Mouse (Mus musculus): ENCODE data around the gene Clstn3.
"Not testable (repeated sequence)": the region's sequence is repeated elsewhere in the genome, so short reads cannot be mapped to it uniquely, and the experiment has no call there.

The Clstn3 gene

DNA sequence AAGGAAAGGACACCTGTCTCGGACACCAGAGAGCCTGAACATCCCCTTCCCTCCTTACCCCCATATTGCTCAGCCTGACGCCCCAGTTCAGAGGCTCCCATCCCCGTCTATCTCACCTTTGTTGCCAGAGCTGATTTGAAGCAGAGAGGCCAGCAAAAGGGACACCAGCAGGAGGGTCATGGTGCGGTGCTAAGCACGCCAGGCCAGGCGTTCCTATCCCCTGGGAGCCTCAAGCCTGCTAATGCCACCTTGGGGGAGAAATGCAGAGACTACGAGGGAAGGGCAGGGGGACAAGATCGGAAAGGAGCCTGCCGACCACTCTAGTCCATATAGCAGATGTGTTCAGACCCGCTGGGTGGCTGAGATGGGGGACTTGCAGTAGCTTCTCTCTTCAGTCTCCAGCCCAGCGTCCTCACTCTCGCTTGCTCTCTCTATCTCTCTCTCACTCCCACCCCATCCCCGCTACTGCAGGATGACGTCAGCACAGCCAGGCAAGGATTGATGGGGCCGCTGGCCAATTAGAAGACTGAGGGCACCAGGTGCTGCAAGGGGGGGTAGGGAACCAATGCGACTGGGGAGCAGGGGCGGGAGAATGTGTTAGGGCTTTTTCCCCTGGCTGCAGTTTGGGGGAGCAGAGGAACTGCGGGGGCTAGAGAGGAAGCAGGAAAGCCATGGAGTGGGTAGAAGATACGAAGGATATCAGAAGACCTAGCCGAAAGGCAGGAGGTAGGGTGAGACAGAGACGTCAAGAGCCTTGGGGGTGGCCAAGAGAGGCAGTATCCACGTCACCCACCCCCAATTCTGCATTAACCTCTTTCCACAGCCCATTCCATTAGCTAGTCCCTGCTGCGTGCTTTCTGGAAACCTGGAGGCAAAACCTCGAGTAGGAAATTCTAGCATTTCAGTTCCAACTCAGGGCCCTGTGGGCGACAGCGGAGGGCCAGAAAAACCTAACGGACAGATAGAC, at the start of gene Clstn3:
Gene Clstn3, minus strand, starts transcription at position 490 of the 967 bp plus-strand sequence.
- DNase-seq, result peak; percentile 98

DNA sequence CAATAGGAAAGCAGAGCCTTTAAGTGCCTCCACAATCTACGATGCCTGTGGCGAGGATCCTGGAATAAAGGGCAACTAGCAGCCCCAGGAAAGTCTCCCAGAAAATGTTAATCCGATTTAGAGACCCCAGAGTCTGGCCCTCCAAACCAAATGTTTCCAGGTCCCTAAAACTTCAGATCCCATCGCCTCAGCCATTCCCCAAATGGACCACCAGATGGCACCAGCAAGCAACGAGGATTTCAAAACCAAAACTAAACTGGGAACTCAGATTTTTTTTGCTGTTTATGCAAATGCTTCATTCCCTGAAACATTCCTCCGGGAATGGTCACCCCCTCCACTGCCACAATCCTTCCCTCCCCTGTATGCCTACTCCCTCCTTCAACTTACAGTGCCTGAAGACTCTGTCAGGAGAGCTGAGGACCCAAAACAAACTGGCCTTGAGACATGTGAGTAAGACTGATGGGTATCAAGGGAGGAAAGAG, 47.8 kb upstream of the Clstn3 start, which contains the start of gene C1ra:
Gene C1ra, plus strand, starts transcription at position 51 of the 482 bp plus-strand sequence.
- peak; percentile 62 to 74 for DNase-seq

DNA sequence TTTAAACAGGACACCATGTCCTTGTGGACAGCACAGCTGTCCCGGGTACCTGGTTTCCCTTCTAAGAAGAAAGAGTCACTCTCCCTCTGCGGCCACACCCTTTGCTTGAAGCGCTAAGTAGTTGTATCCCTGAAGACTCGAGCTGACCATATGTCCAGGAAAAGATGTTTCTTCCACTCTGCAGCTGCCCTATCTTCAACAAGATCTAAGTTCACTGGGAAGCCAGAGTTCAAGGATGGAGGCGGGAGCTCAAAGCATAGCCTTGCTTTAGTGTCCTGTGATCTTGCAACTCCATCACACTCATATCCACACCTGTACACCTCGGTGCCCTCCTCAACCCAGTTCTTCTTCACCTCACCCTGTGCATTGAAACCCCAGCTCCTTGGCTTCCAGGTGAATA, 47.3 kb upstream of the Clstn3 start:
- DNase-seq, result no peak

DNA sequence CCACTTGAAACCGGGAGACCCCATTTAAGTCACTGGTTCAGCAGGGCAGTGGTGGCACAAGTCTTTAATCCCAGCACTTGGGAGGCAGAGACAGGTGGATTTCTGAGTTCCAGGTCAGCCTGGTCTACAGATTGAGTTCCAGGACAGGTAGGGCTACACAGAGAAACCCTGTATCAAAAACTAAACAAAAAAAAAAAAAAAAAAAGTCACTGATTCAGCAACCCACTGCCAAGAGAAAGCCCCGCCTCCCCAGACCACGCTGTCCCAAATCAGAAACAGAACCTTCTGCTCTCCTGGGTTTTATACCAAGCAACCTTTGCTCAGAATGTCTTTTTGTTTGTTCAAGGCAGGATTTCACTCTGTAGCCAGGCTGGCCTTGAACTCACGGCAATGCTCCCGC, 44.6 kb upstream of the Clstn3 start:
- DNase-seq, result not testable (repeated sequence)

DNA sequence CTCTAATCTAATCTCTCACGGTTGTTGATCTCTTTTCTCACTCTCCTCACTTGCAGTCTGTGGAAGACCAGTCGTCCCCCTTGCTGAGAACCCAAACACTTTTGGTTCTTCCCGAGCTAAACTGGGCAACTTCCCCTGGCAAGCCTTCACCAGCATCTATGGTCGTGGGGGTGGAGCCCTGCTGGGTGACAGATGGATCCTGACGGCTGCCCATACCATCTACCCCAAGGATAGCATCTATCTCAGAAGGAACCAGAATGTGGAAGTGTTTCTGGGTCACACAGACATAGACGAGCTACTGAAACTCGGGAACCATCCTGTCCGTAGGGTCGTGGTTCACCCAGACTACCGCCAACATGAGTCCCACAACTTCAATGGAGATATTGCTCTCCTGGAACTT, 43.7 kb upstream of the Clstn3 start:
- peak; percentile 21 to 42 for DNase-seq

DNA sequence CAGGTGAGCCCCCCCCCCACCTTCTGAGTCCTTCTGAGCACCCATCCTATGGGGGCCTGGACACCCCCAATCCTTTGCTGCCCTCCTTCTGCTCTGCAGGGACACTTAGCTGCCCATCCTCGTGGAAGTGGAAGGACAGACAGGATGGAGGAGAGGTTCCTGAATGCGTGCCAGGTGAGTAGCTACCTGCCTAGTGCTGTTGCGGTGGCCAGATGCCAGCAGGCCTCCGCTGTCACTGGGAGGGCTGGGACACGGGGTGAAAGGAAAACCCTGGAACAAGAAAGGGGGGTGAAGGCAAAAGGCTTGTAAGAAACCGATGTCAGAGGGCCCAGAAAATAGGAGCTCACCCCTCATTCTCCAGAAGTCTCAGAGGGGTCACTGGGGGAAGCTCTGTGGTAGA, 42.4 kb upstream of the Clstn3 start:
- peak in 1 of 2 experiments; percentile 17 for DNase-seq

DNA sequence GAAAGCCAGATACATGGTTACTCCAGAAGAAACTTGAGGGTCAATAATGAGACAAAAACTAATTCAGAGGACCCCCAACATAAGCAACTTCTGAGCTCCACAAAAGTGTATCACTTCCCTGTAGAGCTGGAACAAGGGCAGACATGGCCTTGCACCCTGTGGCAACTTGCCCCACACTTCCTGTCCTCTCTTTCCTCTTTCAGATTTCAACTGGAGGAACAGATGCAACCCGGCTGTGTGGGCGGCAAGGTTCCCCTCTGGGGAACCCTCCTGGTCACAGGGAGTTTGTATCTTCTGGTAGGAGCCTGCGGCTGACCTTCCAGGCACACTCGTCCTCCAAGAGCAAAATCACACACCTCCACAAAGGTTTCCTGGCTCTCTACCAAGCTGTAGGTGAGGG, 40.4 kb upstream of the Clstn3 start:
- DNase-seq, result no peak

DNA sequence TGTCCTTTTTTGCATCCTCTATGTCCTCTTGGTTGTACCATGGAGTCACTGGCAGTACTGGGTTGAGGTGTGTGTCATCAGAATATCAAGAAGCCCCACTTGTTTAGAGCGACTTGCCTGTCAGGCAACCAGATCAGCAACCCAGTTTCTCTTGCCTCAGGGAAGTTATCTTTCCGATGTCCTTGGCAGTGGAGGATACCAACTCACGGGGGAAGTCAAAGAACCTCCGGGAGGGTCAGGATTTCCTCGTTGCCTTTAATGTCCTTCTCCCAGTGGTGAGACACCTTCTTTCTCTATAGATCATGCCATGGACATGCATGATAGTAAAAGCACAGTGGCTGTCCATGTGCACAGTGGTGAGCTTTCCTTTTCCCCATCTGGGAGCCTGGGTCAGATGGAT, 37.4 kb upstream of the Clstn3 start:
- no peak for DNase-seq

DNA sequence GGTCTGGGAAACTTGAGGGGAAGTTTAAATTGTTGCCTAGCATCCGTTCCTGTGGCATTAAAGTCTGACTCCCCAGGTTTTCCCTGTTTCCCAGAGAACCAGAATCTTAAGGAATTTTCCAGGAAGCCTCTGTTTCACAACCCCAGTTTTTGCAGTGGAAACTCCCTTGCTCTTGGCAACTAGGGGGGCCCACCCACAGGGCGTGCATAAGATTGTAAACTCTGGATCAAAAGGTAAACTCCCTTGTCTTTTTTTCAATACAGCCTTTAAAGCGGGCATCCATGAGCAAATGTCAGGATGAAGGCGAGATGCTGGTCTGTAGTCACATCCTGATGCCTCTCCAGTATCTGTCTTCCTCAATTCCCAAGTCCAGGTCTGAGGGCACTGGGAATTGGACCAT, 36.9 kb upstream of the Clstn3 start:
- DNase-seq, result no peak

DNA sequence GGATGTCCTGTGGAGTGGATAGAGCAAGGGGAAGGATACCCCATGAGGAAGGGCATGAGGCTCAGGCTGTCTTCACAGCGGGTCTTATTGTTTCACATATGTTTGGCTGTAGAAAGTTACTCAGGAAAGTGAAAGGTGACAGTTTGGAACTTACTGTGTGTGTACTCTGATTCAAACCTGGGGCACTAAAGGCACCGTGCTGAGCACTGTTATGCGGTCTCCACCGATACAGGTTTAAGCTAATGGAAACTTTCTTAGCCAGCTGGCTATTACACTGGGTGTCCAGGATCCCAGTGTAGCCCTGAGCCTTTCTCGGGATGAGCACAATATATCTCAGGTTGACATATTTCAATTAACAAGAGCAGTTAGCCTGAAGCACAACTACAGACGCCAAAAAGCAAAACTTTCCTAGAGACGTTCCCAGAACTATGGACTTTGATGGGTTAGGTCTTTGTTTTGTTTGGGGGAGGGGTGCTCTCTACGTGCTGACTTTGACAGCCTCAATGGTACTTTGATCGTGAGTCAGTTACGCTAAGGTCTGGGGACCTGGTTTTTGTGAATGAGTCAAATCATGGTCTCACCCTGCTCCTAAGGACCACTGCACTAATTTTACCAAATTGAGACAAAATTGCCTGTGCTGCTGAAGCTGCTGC, 35.4 kb upstream of the Clstn3 start:
- no peak for DNase-seq

DNA sequence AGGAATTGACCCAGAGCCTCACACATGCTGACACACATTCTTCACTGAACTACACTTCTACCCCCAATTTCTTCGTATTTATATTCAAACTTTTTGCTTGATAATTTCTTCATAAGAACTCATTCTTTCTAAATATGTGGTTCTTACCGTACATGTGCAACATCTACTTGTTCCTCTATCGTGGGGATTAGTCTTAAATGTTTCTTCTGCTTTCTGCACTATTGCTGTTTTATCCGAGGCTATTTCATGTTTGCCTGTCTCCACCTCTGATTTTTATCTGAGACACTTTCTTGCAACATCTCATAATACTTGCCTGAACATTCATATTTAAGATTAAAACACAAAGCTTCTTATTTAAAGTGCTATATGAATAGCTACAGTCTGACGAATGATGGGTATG, 31.5 kb upstream of the Clstn3 start:
- no peak for DNase-seq

DNA sequence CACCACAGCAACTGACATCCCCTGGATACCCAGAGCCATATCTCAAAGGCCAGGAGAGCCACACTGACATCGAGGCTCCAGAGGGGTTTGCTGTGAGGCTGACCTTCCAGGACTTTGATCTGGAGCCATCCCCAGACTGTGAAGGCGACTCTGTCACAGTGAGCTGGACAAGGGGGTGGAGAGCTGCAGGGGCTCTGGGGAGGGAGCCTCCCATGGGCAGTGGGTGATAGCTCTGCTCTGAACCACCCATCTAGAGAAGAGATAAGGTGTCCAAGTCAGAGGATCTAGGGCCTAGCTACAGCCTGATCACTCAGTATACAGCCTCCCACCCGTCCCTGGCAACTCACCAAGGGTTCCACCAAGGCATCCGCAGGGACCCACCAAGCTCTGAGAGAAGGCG, 29.3 kb upstream of the Clstn3 start:
- DNase-seq, result no peak

DNA sequence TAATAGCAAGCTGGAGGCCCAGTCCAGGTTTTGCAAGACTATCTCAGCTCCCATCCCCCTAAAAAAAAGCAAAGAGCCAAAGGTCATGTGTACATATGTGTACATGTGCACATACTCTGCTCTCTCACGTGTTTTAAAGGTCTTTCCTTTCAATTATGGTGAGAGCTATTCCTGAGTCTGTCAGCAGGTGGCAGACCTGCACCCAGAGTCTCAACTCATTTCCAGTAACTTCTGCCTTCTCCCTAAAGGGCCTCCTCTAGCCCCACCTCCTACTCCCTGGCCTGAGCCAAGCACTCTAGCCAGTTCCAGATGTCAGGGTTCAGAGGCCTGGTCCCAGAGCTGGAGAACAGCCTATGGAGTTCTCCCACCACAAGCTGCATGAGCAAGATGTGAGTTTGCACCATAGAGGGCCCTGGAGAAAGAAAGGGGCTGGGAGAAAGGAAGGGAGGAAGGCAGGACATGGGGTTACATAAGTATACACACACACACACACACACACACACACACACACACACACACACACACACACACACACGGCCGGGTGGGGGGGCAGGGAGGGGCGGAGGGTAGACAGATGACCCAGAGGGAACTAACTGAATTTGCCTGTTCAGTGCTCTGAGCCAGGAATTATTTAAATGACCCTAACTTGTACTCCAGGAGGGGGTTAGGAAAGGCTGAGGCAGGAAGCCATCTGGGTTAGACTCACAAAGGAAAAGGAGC, 28.4 kb upstream of the Clstn3 start, which contains the start of gene C1rl:
Gene C1rl, plus strand, starts transcription at position 272 of the 720 bp plus-strand sequence.
- peak; percentile 74 to 75 for DNase-seq

DNA sequence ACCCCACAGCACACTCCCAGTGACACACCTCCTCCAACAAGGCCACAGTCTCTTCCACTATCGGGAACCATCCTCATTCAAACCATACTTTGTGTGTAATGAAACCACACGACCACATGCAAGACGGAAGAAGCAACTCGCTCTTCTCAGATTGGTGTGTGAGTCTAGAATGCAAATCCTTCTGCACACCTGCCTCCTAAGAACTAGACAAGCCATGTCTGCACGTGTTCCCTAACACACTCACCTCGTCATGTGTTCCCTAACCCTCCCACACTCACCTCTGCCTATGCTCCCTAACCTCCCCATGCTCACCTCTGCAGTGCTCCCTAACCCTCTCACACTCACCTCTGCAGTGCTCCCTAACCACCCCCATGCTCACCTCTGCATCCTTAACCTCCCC, 26.8 kb upstream of the Clstn3 start:
- DNase-seq, result no peak

DNA sequence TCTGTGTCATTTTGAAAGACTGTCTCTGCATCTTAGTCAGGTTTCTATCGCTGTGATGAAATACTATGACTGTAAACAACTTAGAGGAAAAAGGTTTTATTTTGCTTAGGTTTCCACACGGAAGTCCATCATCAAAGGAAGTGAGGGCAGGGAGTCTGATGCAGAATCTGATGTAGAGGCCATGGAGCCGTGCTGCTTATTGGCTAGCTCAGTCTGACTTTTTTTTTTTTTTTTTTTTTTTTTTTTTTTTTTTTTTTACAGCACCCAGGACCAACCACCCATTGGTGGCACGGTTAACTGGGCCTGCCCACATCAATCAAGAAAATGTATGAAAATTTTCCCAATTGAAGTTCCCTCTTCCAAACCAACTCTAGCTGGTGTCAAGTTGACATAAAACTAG, 24.4 kb upstream of the Clstn3 start:
- DNase-seq, result no peak

DNA sequence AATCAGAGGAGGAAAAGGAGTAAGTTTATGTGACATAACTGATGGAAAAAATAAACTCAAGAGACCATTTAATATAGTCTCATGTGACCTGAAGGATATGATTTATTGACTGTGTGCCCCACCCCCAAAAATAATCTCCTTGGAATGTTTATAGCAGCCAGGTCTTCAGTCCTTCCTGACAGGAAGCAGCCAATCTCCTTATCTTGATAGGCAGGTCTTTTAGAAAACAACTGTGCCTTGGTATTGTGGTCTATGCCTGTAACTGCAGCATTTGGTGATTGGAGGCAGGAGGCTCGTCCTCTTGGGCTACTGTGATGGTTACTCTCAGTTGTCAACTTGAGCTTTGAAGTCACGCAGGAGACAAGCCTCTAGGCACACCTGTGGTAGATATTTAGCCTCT, 22.9 kb upstream of the Clstn3 start:
- no peak for DNase-seq

DNA sequence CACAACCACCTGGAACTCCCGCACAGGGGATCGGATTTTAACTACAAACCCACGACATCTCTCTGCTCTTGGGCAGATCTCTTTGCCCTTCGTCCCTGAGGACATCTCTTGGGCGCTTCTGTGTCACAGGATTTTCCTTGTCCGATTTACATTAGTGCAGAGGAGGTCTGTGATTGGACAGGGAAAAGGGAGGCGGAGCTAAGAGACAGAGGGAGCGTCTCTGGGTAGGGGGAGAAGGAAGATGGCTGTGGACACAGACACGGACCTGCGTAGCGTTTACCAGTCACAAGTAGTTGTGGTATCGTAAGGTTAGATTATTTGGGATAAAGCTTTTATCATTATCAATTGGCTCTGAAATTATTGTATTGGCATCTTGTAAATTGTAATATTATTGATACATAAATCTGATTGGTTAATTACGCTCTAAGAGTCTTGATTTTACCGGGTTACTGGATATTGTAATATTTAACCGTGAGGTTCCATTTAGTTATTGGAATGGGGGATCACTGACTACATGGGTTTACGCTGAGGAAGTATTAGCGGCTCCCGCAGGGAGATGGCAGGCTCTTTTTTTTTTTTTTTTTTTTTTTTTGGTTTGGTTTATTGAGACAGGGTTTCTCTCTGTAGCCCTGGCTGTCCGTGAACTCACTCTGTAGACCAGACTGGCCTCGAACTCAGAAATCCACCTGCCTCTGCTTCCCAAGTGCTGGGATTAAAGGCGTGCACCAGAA, 21.0 kb upstream of the Clstn3 start:
- peak; percentile 50 to 54 for DNase-seq

DNA sequence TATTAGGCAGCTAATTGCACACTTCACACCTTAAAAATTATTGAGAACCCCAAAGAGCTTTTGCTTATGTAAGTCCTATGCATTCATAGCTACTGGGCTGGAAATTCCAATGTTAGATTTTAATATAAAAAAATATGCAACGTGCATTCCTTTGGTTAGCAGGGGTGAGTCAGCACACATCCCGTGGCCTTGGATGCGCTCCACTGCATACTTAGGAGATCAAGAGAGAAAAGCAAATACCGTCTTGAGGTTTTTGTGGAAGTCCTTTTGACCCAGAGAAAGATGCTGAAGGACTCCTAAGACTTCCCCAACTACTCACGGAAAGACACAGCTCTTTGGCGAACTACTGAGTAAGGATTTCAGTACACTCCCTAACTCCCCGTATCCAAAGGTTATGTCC, 20.3 kb upstream of the Clstn3 start:
- DNase-seq, result no peak

DNA sequence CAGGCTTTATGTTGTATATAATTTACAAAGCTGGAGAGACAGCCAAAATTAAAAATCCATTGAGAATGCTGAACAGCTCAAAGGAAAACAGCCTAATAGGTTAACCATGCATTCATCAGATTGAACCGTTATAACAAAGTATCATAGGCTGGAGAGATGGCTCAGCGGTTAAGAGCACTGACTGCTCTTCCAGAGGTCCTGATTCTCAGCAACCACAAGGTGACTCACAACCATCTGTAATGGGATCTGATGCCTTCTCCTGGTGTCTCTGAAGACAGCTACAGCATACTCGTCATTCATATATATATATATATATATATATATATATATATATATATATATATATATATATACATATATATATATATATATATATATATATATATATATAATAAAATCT, 19.2 kb upstream of the Clstn3 start:
- not testable (repeated sequence) for DNase-seq

DNA sequence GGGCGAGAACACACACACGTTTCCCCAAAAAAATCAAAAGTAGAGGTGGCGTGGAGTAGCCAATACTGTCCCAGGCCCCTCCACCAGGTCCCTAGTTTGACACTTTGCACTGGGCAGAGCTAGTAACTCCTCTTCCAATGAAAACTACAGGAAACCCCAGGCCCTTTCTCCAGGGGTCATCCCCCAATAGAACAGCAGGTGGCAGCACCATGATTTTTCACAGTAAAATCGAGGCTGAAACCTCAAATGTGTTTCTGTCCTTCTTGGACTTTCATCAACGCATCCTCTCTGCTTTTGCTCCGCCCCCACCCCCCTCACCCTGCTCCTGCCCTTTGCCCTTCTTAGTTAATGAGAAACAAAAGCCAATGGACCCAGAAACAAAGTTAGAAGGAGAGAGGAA, 17.0 kb upstream of the Clstn3 start:
- peak; percentile 71 to 78 for DNase-seq

DNA sequence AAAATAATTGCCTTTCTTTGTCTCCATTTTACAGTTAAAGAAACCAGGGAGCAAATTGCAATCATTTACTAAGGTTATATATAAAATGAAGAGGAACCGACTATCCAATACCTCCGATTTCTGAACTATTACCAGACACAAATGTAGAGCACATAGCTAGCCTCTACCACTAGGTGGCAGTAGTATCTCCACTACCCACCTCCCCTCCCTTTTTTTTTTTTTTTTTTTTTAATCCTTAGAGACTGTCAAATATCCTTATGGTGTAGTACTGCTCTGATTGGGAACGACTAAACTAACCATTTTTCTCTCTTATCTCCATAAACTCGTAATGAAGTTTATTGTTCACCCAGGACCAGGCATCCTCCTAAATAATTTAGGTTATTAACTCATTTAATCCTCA, 15.7 kb upstream of the Clstn3 start:
- peak; percentile 55 to 79 for DNase-seq

DNA sequence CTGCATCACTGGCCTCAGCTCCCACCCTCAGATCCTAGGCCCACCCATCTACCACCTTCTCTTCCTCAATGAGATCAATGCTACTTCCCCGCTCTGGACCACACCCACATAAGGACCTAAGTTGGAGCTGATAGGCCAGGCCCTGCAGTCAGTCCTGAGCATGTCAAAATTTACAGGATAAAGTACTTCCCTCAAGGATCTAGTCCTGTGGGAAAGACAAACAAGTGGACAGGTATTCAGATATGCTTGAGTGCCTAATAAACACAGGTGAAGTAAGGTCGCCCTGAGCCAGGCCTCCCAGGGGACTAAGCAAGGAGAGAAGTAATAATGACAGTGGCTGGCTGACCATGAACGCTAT, 15.0 kb upstream of the Clstn3 start:
- no peak for DNase-seq

Measured in cerebellum, postnatal 10 days (tissue).